Mouse (Mus musculus): Measurements from ENCODE around the gene Crip1. TPM values are rescaled to one million over a fixed set of nuclear protein-coding genes. Genes with fewer than 3 reads are reported as not detected.

The Crip1 gene
- total RNA-seq (2012; rRNA removed) = 173 and 210 TPM in 2 replicates

GRCm38 (mm10) chr12:113146112-113147057 is at the start of gene Crip1:
TSS of gene Crip1 (plus strand) at chr12:113146316.
- Histone ChIP-seq H3K4me1 (ENCODE audit: control insufficient read depth in 2 of 2, insufficient read depth in 2 of 2, low read length in 2 of 2, poor library complexity in 1 of 2) (peaks cover 4 to 51% of the 10 kb centered on the region in 2 experiments), H3K27ac (ENCODE audit: insufficient read depth, low read depth, low read length, poor library complexity, severe bottlenecking) (no peak within 1 kb of the TSS; the same call in 1 of the 2 replicates), H3K36me3 (ENCODE audit: control insufficient read depth, insufficient read depth, low read length, poor library complexity, severe bottlenecking) (peaks cover 21% of the 10 kb centered on the region), H3K4me3 (ENCODE audit: insufficient read depth in 1 of 2, low read depth in 1 of 2, low read length in 2 of 2, poor library complexity in 1 of 2, severe bottlenecking in 1 of 2) (peak within 1 kb of the TSS; percentile 8 to 56; a peak in 3 of 4 replicates), H3K9me3 (ENCODE audit: control insufficient read depth, insufficient read depth, low read depth, low read length) (no peaks in the 10 kb centered on the region), H3K9ac (ENCODE audit: insufficient read depth, low read depth, low read length, poor library complexity, severe bottlenecking) (peak within 1 kb of the TSS; percentile 53)
- DNase-seq (ENCODE audit: low read depth, low spot score) = peak; percentile 86
- no peak for TF ChIP-seq ZNF384 (IDR thresholded peaks at IDR 0.05; ENCODE audit: low read depth, low read length)
- TF ChIP-seq ZC3H11A (IDR thresholded peaks at IDR 0.05; ENCODE audit: borderline replicate concordance, low read depth, low read length) = peak; percentile 32; the same call in 1 of the 2 replicates
- in situ Hi-C loops (cut with MboI; ENCODE audit: low sequenced_read_pairs in 2 of 2, unreplicated experiment in 2 of 2) = no loop called here

DNA sequence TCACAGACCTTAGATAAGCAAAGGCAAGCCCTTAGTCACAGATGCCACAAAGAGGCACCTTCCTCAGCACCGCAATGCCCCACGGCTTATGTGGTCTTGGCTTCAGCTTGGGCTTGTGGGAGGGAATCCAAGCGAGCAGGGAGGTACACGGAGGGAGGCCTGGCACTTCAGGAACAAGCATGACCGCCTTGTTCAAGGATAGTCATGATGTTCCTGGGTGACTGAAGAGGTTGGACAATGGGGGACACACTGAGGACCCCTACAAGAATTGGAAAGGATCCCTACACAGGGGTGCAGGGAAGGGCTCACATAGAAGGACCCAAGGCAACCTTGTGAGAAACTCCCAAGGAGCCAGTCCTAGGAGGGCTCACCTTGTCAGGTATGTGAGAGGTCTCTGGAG is 49.1 kb upstream of the Crip1 start:
- Histone ChIP-seq H3K9me3 (ENCODE audit: control insufficient read depth, insufficient read depth, low read depth, low read length) (no peaks in the 10 kb centered on the region), H3K36me3 (ENCODE audit: control insufficient read depth, insufficient read depth, low read length, poor library complexity, severe bottlenecking) (no peaks in the 10 kb centered on the region; the same call in 1 of the 2 replicates), H3K4me3 (ENCODE audit: insufficient read depth in 1 of 2, low read depth in 1 of 2, low read length in 2 of 2, poor library complexity in 1 of 2, severe bottlenecking in 1 of 2) (peak overlapping the region; percentile 71 to 94; a peak in 3 of 4 replicates), H3K9ac (ENCODE audit: insufficient read depth, low read depth, low read length, poor library complexity, severe bottlenecking) (no peak overlapping the region), H3K27ac (ENCODE audit: insufficient read depth, low read depth, low read length, poor library complexity, severe bottlenecking) (no peak overlapping the region), H3K4me1 (ENCODE audit: control insufficient read depth in 2 of 2, insufficient read depth in 2 of 2, low read length in 2 of 2, poor library complexity in 1 of 2) (peaks cover 5 to 40% of the 10 kb centered on the region in 2 experiments; a peak in 2 of 4 replicates)
- TF ChIP-seq HCFC1 (IDR thresholded peaks at IDR 0.05; ENCODE audit: borderline replicate concordance, insufficient read depth, low read length) = no peak
- no peak for TF ChIP-seq CHD2 (IDR thresholded peaks at IDR 0.05; ENCODE audit: low read depth, low read length)
- TF ChIP-seq MAFK (IDR thresholded peaks at IDR 0.05; ENCODE audit: insufficient read depth, low read depth, low read length) = no peak
- TF ChIP-seq ZNF384 (IDR thresholded peaks at IDR 0.05; ENCODE audit: low read depth, low read length) = no peak
- TF ChIP-seq ZC3H11A (IDR thresholded peaks at IDR 0.05; ENCODE audit: borderline replicate concordance, low read depth, low read length) = no peak
- in situ Hi-C loops (cut with MboI; ENCODE audit: low sequenced_read_pairs in 2 of 2, unreplicated experiment in 2 of 2) = no loop called here
- DNase-seq (ENCODE audit: low read depth, low spot score) = no peak

GRCm38 (mm10) chr12:113097749-113098281 is 48.3 kb upstream of the Crip1 start, which contains the start of gene Mta1:
TSS of gene Mta1 (plus strand) at chr12:113098278.
- TF ChIP-seq HCFC1 (IDR thresholded peaks at IDR 0.05; ENCODE audit: borderline replicate concordance, insufficient read depth, low read length) (no peak), CHD2 (IDR thresholded peaks at IDR 0.05; ENCODE audit: low read depth, low read length) (no peak), ZC3H11A (IDR thresholded peaks at IDR 0.05; ENCODE audit: borderline replicate concordance, low read depth, low read length) (no peak), MAFK (IDR thresholded peaks at IDR 0.05; ENCODE audit: insufficient read depth, low read depth, low read length) (no peak), ZNF384 (IDR thresholded peaks at IDR 0.05; ENCODE audit: low read depth, low read length) (no peak)

GRCm38 (mm10) chr12:113098530-113099151 is 47.5 kb upstream of the Crip1 start:
- Histone ChIP-seq H3K9ac (ENCODE audit: insufficient read depth, low read depth, low read length, poor library complexity, severe bottlenecking) (peak overlapping the region; percentile 89), H3K36me3 (ENCODE audit: control insufficient read depth, insufficient read depth, low read length, poor library complexity, severe bottlenecking) (no peaks in the 10 kb centered on the region; the same call in 1 of the 2 replicates), H3K9me3 (ENCODE audit: control insufficient read depth, insufficient read depth, low read depth, low read length) (no peaks in the 10 kb centered on the region), H3K4me1 (ENCODE audit: control insufficient read depth in 2 of 2, insufficient read depth in 2 of 2, low read length in 2 of 2, poor library complexity in 1 of 2) (peaks cover 5 to 46% of the 10 kb centered on the region in 2 experiments; a peak in 2 of 4 replicates), H3K27ac (ENCODE audit: insufficient read depth, low read depth, low read length, poor library complexity, severe bottlenecking) (no peak overlapping the region; the same call in 1 of the 2 replicates), H3K4me3 (ENCODE audit: insufficient read depth in 1 of 2, low read depth in 1 of 2, low read length in 2 of 2, poor library complexity in 1 of 2, severe bottlenecking in 1 of 2) (peak overlapping the region; percentile 88 to 94)
- no peak for DNase-seq (ENCODE audit: low read depth, low spot score)
- TF ChIP-seq HCFC1 (IDR thresholded peaks at IDR 0.05; ENCODE audit: borderline replicate concordance, insufficient read depth, low read length) (no peak), ZC3H11A (IDR thresholded peaks at IDR 0.05; ENCODE audit: borderline replicate concordance, low read depth, low read length) (no peak), ZNF384 (IDR thresholded peaks at IDR 0.05; ENCODE audit: low read depth, low read length) (no peak), MAFK (IDR thresholded peaks at IDR 0.05; ENCODE audit: insufficient read depth, low read depth, low read length) (no peak), CHD2 (IDR thresholded peaks at IDR 0.05; ENCODE audit: low read depth, low read length) (no peak)
- in situ Hi-C loops (cut with MboI; ENCODE audit: low sequenced_read_pairs in 2 of 2, unreplicated experiment in 2 of 2) = no loop called here

More at GRCm38 (mm10) chr12:113097749-113098281, 48.3 kb upstream of the Crip1 start, which contains the start of gene Mta1:
- Histone ChIP-seq H3K9me3 (ENCODE audit: control insufficient read depth, insufficient read depth, low read depth, low read length) (no peaks in the 10 kb centered on the region), H3K36me3 (ENCODE audit: control insufficient read depth, insufficient read depth, low read length, poor library complexity, severe bottlenecking) (no peaks in the 10 kb centered on the region; the same call in 1 of the 2 replicates), H3K4me1 (ENCODE audit: control insufficient read depth in 2 of 2, insufficient read depth in 2 of 2, low read length in 2 of 2, poor library complexity in 1 of 2) (peaks cover 5 to 41% of the 10 kb centered on the region in 2 experiments; a peak in 2 of 4 replicates), H3K4me3 (ENCODE audit: insufficient read depth in 1 of 2, low read depth in 1 of 2, low read length in 2 of 2, poor library complexity in 1 of 2, severe bottlenecking in 1 of 2) (peak within 1 kb of the TSS; percentile 88 to 94), H3K27ac (ENCODE audit: insufficient read depth, low read depth, low read length, poor library complexity, severe bottlenecking) (peak within 1 kb of the TSS; percentile 33), H3K9ac (ENCODE audit: insufficient read depth, low read depth, low read length, poor library complexity, severe bottlenecking) (peak within 1 kb of the TSS; percentile 89)
- no peak for DNase-seq (ENCODE audit: low read depth, low spot score)
- in situ Hi-C loops (cut with MboI; ENCODE audit: low sequenced_read_pairs in 2 of 2, unreplicated experiment in 2 of 2) = no loop called here

Data from ES-E14 (cell line).